Mouse (Mus musculus) lung, postnatal 36 days (tissue): ENCODE data around the gene Mt4.

Experiments used
- DNase-seq: peaks from one replicate; pipeline ENCODE4 v3.0.0; 2022; ENCODE audit warnings: mixed read lengths

Mt4 gene

GRCm38 (mm10) chr8:94180561-94180908 is 43.5 kb downstream of the Mt4 start:
- DNase-seq, result no peak

- no peak for DNase-seq
Observed at GRCm38 (mm10) chr8:94182055-94182929, 45.3 kb downstream of the Mt4 start.

- peak; percentile 83 for DNase-seq
Observed at GRCm38 (mm10) chr8:94183117-94183516, 46.1 kb downstream of the Mt4 start.

- no peak for DNase-seq
Observed at GRCm38 (mm10) chr8:94184357-94184843, 47.4 kb downstream of the Mt4 start.

GRCm38 (mm10) chr8:94185791-94186190 is 48.8 kb downstream of the Mt4 start:
- DNase-seq, result no peak

GRCm38 (mm10) chr8:94186542-94186941 is 49.5 kb downstream of the Mt4 start:
- DNase-seq, result peak; percentile 89

- no peak for DNase-seq
Observed at GRCm38 (mm10) chr8:94187290-94188002, 50.4 kb downstream of the Mt4 start.
